Mouse (Mus musculus) brown adipose tissue, adult 24 weeks (tissue): ENCODE results near the gene Lpp. TPM values are rescaled to one million over a fixed set of nuclear protein-coding genes. Genes with fewer than 3 reads are reported as not detected.

Experiments used
- H3K27ac ChIP-seq: fragments of 200-500 bp; replicated peaks from 2 replicates; pipeline ENCODE4 v1.5.1; 2012; ENCODE audit warnings: low read depth, mild to moderate bottlenecking, low read length
- H3K4me1 ChIP-seq: fragments of 200-500 bp; 2 replicates; pipeline ENCODE4 v1.6.1; 2012; ENCODE audit warnings: low read length, mixed read lengths; ENCODE audit not compliant: control insufficient read depth, insufficient read depth, insufficient read length
- H3K4me3 ChIP-seq: fragments of 200-500 bp; 2 replicates; pipeline ENCODE4 v1.5.1; 2012; ENCODE audit warnings: low read depth, mild to moderate bottlenecking, low read length, moderate library complexity; ENCODE audit not compliant: insufficient read depth
- polyA plus RNA-seq: library from polyadenylated mRNA; stranded (reverse); fragments of >200 nt; gene quantifications from 2 replicates; pipeline ENCODE4 v1.2.4, GENCODE M21; 2012; ENCODE audit not compliant: missing spikeins, insufficient read depth, insufficient read length

Gene Lpp
- polyA plus RNA-seq, 1 experiment, result 6.7 TPM

DNA sequence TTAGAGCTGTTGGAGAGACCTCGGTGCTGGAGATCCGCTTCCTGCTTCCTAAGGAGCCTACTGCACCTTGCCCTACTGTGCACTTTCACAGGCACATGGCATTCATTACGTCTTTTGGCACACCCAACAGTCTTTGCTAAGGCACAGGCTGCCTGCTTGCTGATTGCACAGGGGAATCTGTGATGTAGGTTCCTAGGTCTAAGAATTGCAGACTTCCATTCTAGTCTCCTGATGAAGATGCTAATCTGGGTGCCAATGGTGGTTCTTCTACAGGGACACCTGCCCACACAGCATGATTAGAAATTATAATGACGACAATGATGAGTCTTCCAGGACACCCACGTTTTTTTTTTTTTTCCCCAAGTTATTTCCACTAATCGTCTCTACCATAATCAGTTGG is 141.9 kb downstream of the Lpp start:
- Histone ChIP-seq H3K27ac (no peak overlapping the region), H3K4me3 (no peak overlapping the region), H3K4me1 (no peaks in the 10 kb centered on the region)

DNA sequence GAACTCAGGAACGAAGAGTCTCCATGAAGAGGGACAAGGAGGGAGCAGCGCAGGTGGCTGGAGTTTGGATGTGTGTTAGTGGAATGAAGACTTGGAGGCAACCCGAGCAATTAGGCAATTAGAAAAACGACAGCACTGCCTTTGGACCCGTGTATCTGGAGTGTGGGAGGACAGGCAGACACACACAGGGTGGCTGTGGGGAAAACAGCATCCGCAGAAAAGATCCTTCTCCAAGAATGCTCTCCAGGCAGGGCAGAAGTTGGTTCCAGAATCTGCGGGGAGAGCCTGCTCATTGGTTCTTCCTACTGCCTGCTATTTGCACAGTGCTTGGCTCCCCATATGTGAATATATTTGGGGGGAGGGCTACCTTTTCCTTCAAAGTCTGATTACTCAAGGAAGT is 143.0 kb downstream of the Lpp start:
- Histone ChIP-seq H3K4me1 (no peaks in the 10 kb centered on the region), H3K4me3 (no peak overlapping the region), H3K27ac (no peak overlapping the region)

DNA sequence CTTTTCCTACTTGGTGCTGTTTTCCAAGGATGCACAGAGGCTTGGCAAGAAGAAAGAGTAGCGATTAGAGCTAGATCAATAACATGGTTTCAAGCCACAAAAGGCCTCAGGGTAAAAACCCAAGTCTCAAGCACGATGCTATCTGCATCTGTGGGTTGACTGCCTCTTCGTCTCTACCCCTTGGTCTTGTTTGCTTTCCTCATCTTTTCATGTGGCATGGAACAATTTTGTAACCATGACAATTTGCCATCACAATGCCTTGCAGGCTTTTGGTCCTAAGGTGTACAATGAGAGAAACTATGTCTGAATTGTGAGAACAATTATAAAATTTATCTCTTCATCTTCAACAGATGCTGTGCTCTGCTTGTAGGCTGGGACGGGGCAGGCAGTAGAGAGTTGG is 145.7 kb downstream of the Lpp start:
- Histone ChIP-seq H3K4me3 (no peak overlapping the region), H3K27ac (no peak overlapping the region), H3K4me1 (no peaks in the 10 kb centered on the region)

DNA sequence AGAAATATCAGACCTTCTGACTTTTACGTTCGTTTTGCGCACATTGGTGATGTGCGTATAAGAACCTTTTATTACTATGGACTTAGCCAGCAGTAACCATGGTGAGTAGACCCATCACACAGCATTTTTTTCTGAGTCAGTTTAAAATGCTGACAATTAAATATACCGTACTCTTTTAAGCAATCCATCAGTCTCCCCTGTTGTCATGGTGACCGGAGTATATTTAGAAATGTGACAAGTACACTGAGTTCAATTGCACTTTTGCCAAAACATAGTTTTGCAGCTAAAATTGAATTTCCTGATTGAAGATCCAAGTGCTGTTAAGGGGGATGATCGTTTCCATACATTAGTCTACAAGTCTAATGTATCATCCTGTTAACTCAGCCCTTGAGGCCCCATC is 149.6 kb downstream of the Lpp start:
- H3K27ac ChIP-seq, result no peak overlapping the region
- H3K4me1 ChIP-seq, result peaks cover 2% of the 10 kb centered on the region
- no peak overlapping the region for H3K4me3 ChIP-seq

DNA sequence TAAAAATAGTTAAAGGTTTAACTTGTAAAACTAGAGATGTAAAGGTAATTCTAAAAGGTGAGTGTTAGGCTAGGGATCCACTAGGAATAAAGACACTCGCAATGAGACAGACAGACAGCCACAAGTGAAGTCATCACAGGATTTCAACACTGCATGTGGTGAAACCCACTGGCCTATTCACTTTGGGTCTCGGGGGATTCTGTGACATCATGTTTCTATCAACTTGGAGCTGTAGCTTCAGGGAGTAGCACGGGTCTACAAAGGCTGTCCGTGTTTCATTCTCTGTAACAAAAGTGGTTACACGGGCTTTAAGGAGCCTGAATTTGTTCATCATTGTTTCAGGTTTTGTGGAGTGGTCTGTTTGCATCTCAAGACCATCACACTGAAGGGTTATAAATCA is 152.1 kb downstream of the Lpp start:
- Histone ChIP-seq H3K27ac (no peak overlapping the region), H3K4me1 (peaks cover 2% of the 10 kb centered on the region), H3K4me3 (no peak overlapping the region)

DNA sequence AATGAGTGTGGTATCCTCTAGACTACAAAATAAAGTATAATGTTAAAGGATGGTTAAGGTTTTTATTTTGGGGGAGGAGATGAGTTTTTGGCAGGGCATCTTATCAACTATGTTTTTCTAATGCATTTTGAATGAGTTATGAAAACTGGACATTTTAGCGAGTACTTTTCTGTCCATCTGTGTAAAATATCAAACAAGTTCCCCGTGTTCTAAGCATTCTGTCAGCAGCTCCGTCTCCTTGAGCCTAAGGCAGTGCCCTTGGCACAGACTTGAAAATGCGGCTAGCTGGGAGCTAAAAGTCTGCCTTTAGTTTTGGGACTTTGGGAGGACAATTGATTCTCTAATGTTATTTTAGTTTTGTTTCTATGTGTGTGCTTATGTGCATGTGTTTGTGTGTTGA is 165.2 kb downstream of the Lpp start:
- H3K4me1 ChIP-seq, result no peaks in the 10 kb centered on the region
- no peak overlapping the region for H3K27ac ChIP-seq
- no peak overlapping the region for H3K4me3 ChIP-seq

DNA sequence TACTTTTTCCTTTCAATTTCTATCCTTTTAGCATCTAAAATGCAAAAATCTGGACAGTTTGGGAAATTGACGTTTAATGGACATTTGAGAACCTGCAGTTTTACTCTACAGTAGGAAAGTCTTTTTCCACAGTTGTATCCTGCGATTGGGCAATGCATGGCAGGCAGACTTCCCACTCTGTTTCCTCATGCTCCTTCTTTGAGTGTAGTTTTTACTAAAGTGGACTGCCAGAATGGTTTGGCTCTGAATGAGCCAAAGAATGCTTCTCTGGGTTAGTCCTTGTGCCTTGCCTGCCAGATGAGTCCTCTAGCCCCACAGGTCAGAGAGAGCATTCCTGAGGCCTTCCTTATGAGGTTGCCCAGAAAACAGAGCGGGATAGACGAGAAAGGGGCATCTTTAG is 166.5 kb downstream of the Lpp start:
- no peak overlapping the region for H3K27ac ChIP-seq
- no peak overlapping the region for H3K4me3 ChIP-seq

DNA sequence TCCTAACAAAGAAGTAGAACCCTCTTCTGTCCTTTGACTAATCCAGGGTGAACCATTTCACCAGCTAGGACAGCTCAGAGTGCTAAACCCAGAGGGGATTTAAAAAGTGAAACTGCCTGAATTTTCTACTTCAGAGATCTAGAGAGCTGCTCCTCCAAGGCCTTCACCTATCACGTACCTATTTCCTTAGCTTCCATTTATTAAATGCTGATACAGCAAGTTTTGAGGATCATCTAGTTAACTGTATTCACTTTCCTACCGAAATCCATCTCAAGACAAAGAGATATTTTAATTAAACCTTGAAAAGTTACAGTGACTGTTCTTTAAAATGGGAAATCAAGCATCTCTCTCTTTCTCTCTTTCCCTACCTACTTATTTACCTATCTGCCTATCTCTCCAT is 167.7 kb downstream of the Lpp start:
- no peaks in the 10 kb centered on the region for H3K4me1 ChIP-seq
- no peak overlapping the region for H3K27ac ChIP-seq
- no peak overlapping the region for H3K4me3 ChIP-seq

More for the DNA sequence above, 166.5 kb downstream of the Lpp start:
- no peaks in the 10 kb centered on the region for H3K4me1 ChIP-seq

DNA sequence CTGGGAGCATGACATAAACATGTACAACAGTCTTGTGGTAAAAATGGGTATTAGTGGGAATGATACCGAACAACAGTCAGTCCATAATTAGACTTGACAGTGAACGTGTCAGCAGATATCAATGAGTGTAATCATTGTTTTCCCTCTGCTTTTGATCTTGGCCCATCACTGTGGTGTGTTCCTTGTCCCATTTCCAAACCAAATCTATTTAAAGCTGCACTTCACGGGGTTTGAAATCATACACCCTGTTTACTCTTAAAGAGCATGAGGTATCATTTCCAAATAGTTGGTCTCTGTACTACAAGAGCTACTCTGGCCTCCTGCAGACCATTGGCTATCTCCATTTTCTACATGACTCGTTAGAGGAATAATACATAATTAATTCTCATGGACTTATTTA is 168.3 kb downstream of the Lpp start:
- no peak overlapping the region for H3K27ac ChIP-seq
- peaks cover 4% of the 10 kb centered on the region; the same call in 1 of the 2 replicates for H3K4me1 ChIP-seq
- no peak overlapping the region for H3K4me3 ChIP-seq

DNA sequence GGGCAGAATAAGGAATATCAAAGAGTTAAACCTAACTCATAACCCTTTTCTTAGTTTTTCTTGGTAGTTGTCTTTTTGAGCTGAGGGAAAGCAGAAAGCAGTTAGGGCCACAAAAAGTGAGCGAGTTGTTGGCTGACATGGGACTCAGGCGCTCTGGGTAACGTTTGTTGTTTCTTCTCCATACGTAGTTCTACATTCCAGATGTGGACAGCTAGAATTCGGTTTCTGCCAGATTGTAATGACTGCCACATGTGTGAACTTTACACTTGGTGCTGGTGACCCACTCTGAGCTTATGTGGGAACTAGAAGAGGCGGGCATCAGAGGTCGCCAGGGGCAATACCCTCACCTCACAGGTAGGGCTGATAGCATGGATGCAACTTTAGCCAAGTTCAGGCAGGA is 172.0 kb downstream of the Lpp start:
- Histone ChIP-seq H3K4me1 (peaks cover 11% of the 10 kb centered on the region; the same call in 1 of the 2 replicates), H3K27ac (no peak overlapping the region), H3K4me3 (no peak overlapping the region)

DNA sequence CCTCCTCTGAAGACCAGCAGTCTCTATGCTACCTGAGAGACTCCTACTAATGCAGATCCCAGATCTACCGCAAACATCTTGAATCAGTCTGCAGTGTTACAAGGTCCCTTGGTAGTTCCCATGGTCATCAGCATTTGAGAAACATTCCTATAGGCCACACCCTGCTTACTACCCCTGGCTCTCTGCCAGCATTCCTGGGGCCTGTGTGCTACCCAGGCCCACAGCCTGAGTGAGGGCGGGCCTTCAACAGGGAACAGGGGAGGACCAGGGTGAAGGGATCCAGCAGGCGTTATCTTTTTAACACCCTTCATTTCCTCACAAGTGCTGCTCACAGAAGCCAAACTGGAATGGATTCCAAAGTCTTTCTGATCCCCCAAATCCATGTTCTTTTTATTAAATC is 173.0 kb downstream of the Lpp start:
- Histone ChIP-seq H3K4me1 (peaks cover 11% of the 10 kb centered on the region; the same call in 1 of the 2 replicates), H3K4me3 (no peak overlapping the region), H3K27ac (no peak overlapping the region)

DNA sequence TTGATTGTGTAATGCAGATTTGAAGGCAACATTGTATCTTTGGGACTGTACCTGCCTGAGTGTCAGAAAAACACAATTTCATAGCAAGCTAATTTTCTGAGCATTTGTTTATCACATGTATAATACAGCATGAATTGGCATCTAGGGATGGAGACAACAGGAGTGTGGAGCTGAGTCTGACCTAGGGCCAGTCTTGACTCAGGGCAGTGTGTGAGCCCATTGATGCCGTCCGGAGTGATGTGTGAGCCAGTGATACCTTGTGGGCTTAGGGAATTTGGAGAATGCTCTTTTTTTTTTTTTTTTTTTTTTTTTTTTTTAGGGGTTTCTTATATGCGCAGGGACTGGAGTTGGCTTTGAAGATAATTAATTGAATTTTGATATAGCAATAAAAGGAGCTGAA is 174.3 kb downstream of the Lpp start:
- Histone ChIP-seq H3K4me3 (no peak overlapping the region), H3K4me1 (peaks cover 11% of the 10 kb centered on the region; the same call in 1 of the 2 replicates), H3K27ac (no peak overlapping the region)

DNA sequence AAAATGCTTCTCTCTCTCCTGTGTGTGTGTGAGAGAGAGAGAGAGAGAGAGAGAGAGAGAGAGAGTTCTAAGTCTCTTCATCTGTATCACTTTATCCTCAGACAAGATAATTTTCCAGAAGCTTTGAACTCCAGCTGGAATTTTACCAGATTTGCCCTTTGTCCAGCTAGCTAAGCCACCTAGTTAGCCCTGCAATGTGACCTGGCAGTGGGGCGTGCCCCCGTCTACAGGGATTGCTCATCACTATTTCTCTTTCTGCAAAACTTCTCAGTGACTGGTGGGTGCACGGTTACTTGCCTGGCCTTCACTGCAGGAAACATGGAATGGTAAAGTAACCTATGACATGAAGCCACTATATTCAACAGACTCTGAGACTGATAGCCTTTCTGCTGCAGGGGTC is 174.8 kb downstream of the Lpp start:
- peaks cover 11% of the 10 kb centered on the region; the same call in 1 of the 2 replicates for H3K4me1 ChIP-seq
- no peak overlapping the region for H3K4me3 ChIP-seq
- no peak overlapping the region for H3K27ac ChIP-seq

DNA sequence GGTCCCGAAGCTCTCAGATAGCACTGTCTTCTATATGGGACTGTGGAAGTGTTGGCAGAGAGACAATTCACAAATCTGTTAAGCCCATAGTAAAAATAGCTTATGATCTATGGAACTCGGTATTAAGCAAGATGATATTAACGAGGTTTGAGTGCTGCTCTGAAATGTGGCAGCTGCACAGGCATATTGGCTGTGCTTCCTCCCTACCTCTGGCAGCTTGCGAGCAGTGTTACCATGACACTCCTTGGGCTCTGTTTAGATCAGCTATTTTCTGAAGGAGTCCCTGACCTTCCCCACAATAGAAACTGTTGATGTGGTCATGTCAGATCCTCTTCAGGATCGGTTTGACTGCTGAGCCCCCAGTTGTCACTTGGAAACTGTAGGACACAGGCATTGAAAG is 176.4 kb downstream of the Lpp start:
- Histone ChIP-seq H3K4me1 (peaks cover 11% of the 10 kb centered on the region; the same call in 1 of the 2 replicates), H3K4me3 (no peak overlapping the region), H3K27ac (no peak overlapping the region)

DNA sequence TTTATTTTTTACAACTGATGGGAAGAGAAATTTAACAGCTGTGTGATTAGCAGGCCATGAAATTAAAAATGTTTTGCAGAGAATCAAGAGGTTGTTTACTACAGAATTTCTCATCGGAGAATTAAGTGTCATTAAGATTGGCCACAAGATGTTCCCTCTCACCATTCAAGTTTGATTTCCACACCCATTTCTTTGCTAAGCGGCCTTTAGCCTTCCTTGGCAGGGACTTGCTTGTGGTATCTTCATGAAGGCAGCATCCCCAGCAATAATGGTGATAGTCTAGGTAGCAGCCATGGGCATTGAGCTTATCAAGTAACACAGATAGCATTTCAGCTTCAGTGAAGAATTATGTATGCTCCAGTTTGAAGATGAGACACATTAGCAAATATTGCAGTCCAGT is 183.7 kb downstream of the Lpp start:
- Histone ChIP-seq H3K4me3 (no peak overlapping the region), H3K27ac (no peak overlapping the region), H3K4me1 (no peaks in the 10 kb centered on the region)

DNA sequence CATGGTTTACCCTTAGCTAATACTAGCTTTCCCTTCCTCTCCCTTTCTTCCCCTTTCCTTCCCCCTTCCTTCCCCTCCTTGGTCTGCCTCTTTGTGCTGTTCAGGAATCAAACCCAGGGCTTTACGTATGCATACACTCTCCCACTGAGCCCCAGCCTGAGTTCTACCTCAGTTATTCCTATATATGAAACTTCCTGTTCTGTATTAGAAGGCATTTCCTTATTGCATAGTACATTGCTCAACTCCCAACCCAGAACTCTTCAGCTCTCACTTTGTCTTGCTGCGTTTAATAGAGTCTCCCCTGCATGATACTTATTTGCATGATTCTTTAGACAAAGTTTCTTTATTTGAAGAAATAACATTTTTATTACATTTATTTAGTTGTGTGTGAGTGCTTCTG is 184.5 kb downstream of the Lpp start:
- Histone ChIP-seq H3K4me3 (no peak overlapping the region), H3K27ac (no peak overlapping the region), H3K4me1 (no peaks in the 10 kb centered on the region)

DNA sequence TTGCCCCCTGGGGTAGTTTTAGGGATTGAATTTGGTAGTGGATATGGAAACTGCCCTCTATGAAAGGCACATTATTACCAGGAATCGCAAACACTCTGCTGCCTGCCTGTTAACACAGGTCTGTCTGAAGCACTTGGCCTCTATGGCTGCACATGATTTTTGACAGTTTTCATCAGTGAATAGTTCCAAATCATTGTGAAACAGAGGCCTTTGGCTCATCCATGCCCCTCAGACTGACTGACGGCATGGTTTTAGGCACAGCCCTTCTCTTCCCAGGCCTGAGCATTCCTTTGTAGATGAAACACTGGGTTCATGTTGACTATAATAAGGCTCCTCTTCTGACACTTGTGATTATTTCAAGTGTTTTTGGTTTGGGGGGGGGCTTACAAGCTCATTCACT is 189.5 kb downstream of the Lpp start:
- Histone ChIP-seq H3K4me3 (no peak overlapping the region), H3K27ac (no peak overlapping the region), H3K4me1 (no peaks in the 10 kb centered on the region)
